Mouse (Mus musculus) cortical plate, adult 2 months (tissue): ENCODE results near the gene Adpgk. TPM values are rescaled to one million over a fixed set of nuclear protein-coding genes. Genes with fewer than 3 reads are reported as not detected.

Experiments
- H3K27ac ChIP-seq: fragments of 200-500 bp; 2 replicates; pipeline ENCODE4 v1.5.1; 2012; ENCODE audit warnings: low read length, control low read depth, inconsistent platforms; ENCODE audit not compliant: insufficient read depth
- H3K4me1 ChIP-seq: fragments of 200-500 bp; 2 replicates; pipeline ENCODE4 v1.6.1; 2011; ENCODE audit warnings: low read length; ENCODE audit not compliant: control insufficient read depth, insufficient read depth
- H3K4me3 ChIP-seq: fragments of 200-500 bp; 2 replicates; pipeline ENCODE4 v1.5.1; 2011; ENCODE audit warnings: mild to moderate bottlenecking, low read length, control low read depth; ENCODE audit not compliant: insufficient read depth
- CTCF ChIP-seq: fragments of 200-500 bp; IDR thresholded peaks from 2 replicates; pipeline ENCODE4 v1.5.1; 2011; ENCODE audit warnings: mild to moderate bottlenecking, control low read depth, low read length; ENCODE audit not compliant: insufficient read depth; ENCODE audit errors: extremely low read depth
- POLR2A ChIP-seq: fragments of 200-500 bp; IDR thresholded peaks from 2 replicates; pipeline ENCODE4 v1.6.1; 2011; ENCODE audit warnings: mild to moderate bottlenecking, low read length, control low read depth; ENCODE audit not compliant: insufficient read depth; ENCODE audit errors: extremely low read depth
- polyA plus RNA-seq: library from polyadenylated mRNA; depleted of rRNA; stranded (reverse); fragments of >200 nt; gene quantifications from 2 replicates; pipeline ENCODE4 v1.2.3, GENCODE M21; 2012

Gene Adpgk
- polyA plus RNA-seq, 1 experiment: 16.3 TPM

DNA sequence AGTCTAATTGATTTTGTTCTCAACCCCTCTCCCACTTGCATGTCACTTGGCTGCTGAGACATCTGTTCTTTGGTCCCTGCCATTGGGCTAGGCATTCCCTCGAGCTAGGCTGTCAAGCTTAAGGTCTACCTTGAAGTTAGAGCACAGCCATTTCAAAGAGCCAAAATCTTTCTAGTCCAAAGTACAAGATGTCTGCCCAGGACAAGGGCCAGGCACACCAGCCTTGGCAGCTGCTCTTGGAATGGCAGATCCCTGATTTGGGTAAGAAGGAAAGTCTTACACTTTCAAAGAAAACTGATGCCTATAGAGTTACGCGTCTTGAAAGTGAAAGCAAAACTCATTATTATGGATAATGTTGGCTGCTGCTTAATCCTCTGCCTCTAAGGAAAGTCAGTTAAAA, 24.8 kb downstream of the Adpgk start:
- TF ChIP-seq POLR2A (no peak), CTCF (no peak)
- Histone ChIP-seq H3K27ac (no peak overlapping the region), H3K4me1 (no peaks in the 10 kb centered on the region; the same call in 1 of the 2 replicates), H3K4me3 (no peak overlapping the region)

DNA sequence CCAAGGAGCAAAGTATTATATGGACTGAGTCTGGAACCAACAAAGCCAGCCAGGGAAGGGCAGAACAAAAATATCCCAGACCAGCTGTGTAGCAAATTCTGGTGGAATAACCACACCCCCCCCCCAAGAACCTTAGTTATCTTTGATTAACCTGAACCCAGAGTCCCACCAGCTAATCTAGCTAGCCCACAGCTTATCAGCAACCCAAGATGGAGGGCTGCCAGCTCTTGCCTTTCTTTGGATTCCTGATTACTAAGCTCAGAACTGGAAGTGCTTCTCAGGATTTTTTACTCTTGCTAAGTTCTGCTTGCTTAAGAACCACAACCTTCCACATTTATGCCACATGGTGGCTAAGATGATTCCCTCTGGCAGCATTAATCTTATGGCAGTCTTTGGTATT, 33.0 kb downstream of the Adpgk start:
- H3K4me1 ChIP-seq: no peaks in the 10 kb centered on the region
- H3K27ac ChIP-seq: no peak overlapping the region
- no peak for TF ChIP-seq CTCF
- TF ChIP-seq POLR2A: no peak
- no peak overlapping the region for H3K4me3 ChIP-seq

DNA sequence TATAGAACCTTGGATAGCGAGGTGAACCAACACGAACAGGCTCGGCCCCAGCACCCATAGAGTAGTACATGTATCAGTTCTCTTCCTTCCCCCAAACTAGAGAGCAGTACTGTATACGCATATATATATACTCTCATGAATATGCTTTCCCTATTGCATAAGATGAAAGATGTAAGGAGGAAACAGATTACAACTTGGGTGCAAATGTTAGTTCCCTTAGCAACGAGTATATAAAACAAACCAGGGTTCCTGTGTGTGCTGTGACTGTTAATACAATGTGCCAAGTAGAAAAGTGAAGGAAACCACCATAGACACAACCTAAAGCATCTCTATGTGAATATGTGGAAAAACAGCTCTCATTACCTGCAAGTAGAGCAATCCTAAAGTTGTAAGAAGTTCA, 38.7 kb downstream of the Adpgk start:
- Histone ChIP-seq H3K4me1 (0 out of 2 replicates have a peak, but pooled peaks cover 3% of the 10 kb centered on the region), H3K4me3 (no peak overlapping the region), H3K27ac (no peak overlapping the region)
- TF ChIP-seq POLR2A: no peak
- no peak for TF ChIP-seq CTCF

DNA sequence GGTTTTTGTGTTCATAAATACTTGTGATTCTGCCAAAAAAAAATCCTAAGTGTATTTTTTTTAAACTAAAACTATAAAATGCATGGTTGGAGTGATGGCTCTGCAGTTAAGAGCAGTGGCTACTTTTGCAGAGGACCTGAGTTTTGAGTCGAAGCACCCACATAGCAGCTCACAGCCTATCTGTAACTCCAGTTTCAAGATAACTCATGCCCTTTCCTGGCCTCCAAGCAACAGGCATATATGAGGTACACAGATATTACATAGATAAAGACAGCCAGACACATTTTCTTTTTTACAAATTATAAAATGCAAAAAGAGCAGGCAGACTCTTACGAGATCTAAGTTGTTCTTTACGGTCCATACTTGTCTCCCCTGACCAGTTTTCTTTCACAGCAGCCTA, 45.2 kb downstream of the Adpgk start:
- TF ChIP-seq POLR2A: no peak
- TF ChIP-seq CTCF: no peak
- H3K4me1 ChIP-seq: no peaks in the 10 kb centered on the region; the same call in 1 of the 2 replicates
- H3K27ac ChIP-seq: no peak overlapping the region
- no peak overlapping the region for H3K4me3 ChIP-seq

DNA sequence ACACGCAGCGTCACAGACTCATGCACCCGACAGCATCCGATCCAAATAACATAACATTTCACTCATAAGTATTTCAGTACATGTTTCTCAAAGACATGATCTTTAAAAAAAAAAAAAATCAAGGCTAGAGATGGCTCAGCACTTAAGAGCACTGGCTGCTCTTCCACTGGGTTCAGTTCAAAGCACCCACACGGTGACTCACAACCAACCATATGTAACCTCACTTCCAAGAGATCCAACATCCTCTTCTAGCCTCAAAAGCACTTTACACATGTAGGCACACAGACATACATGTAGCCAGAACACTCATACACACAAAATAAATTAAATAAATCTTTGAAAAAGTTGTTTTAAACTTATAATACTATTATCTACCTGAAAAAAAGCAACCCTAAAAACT, 46.5 kb downstream of the Adpgk start:
- no peaks in the 10 kb centered on the region; the same call in 1 of the 2 replicates for H3K4me1 ChIP-seq
- no peak overlapping the region for H3K4me3 ChIP-seq
- H3K27ac ChIP-seq: no peak overlapping the region
- TF ChIP-seq POLR2A (no peak), CTCF (no peak)

DNA sequence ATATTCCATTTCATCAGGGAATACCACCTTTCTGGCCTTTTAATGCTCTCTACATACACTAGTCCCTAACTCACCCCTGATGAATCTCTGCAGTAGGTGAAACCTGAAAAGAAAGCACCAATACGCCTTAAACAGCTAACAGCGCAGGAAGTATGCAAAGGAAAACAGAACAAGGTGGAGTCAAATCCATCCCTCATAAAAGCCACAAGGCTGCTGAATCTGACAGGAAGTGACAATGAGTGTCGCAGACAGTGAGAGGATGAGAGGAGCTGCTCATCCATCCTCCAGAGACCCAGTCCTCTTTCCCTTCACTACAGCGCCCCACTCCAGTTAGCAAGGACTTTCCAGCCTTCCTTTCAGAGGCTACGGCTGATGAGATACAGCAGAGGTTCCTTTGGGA, 47.1 kb downstream of the Adpgk start:
- Histone ChIP-seq H3K27ac (no peak overlapping the region), H3K4me1 (no peaks in the 10 kb centered on the region; the same call in 1 of the 2 replicates), H3K4me3 (no peak overlapping the region)
- TF ChIP-seq CTCF (no peak), POLR2A (no peak)

DNA sequence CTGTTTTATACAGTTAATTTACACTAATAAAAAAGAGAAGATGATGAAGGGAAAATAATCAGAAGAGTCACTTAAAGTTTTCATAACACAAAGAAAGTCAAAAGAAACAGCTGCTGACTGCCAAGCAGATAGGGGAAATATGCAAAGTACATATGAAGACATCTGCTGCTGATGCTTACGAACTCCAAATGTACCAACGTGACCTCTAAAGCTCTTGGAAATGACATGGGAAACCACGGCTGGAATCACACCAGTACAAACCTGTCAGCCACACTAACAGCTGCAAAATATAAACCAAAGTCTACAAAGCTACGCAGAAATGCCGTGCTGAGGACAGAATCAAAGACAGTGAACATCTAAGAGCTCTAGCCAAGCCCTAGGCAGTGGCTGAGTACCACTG, 47.7 kb downstream of the Adpgk start:
- Histone ChIP-seq H3K4me3 (no peak overlapping the region), H3K4me1 (no peaks in the 10 kb centered on the region; the same call in 1 of the 2 replicates), H3K27ac (no peak overlapping the region)
- TF ChIP-seq POLR2A (no peak), CTCF (no peak)

DNA sequence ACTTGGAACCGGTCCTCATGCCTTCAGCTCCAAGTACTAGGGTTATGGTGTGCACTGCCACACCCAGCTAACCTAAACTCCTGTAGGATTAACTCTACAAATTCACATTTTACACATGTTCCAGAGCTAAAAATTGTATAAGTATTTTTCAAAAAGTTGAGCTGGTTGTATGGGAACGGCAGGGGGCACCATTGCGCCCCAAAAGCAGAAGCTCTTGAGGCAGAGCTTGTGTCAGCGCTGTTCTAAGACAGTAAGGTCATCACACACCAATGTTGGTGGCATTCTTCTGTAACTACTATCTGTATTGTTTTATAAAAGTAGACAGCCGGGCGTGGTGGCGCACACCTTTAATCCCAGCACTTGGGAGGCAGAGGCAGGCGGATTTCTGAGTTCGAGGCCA, 48.6 kb downstream of the Adpgk start:
- Histone ChIP-seq H3K27ac (no peak overlapping the region), H3K4me1 (no peaks in the 10 kb centered on the region; the same call in 1 of the 2 replicates), H3K4me3 (no peak overlapping the region)
- TF ChIP-seq POLR2A: no peak
- TF ChIP-seq CTCF: peak; percentile 58

DNA sequence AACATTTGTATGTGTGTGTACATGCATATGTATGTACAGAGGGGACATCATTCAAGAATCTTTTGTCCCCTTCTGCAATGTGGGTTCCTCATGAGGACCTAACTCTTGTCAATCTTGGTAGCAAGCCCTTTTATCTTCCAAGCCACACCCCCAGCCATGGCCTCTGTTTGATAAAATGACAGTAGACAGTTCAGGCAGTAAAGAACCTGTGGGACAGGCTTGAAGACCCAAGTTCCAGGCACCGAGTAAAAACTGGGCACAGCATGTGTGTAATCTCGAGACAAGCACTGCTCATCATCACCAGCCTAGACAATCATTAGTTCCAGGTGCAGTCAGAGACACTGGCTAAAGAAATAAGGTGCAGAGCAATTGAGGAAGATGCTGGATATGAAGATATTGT, 54.8 kb downstream of the Adpgk start:
- Histone ChIP-seq H3K4me3 (no peak overlapping the region), H3K27ac (no peak overlapping the region), H3K4me1 (no peaks in the 10 kb centered on the region)
- no peak for TF ChIP-seq POLR2A
- TF ChIP-seq CTCF: no peak

DNA sequence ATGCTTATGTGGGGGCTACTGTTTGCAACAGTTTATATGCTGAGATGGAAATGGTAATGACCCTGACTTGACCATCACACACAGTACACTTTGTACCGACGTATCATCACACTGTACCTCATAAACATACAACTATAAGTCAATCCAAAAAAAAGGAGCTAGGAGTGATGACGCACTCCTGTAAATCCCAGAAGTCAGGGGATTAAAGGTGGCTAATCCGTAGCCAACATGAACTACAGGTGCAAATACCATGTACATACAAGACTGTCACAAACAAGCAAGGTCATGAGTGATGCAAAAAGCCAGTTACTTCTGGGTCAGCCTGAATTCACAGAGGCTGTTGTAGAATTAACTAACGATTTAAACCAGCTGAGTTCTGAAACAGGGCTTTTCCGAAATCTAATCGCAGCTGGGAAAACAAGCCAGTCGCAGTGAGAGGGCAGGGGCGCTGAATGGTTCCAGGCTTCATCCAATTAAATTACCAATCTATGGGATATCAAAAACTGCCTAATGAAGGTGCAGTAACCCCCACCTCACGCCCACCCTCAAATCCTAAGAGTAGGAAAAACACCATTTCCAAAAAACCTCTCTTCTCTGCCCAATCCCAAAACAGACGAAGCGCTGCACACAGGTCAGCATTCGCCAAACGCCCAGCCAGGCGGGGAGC, 61.4 kb downstream of the Adpgk start:
- TF ChIP-seq POLR2A: no peak
- TF ChIP-seq CTCF: no peak
- Histone ChIP-seq H3K4me1 (no peaks in the 10 kb centered on the region; the same call in 1 of the 2 replicates), H3K27ac (no peak overlapping the region), H3K4me3 (peak overlapping the region; percentile 54)
